Mouse (Mus musculus) forelimb bud, embryonic 11.5 days (tissue): Measurements from ENCODE around the gene Ugcg.

Source experiments
- DNase-seq: peaks from one replicate; pipeline ENCODE4 v3.0.0-alpha.2; 2012; ENCODE audit warnings: low read depth, low spot score

Ugcg gene

DNA sequence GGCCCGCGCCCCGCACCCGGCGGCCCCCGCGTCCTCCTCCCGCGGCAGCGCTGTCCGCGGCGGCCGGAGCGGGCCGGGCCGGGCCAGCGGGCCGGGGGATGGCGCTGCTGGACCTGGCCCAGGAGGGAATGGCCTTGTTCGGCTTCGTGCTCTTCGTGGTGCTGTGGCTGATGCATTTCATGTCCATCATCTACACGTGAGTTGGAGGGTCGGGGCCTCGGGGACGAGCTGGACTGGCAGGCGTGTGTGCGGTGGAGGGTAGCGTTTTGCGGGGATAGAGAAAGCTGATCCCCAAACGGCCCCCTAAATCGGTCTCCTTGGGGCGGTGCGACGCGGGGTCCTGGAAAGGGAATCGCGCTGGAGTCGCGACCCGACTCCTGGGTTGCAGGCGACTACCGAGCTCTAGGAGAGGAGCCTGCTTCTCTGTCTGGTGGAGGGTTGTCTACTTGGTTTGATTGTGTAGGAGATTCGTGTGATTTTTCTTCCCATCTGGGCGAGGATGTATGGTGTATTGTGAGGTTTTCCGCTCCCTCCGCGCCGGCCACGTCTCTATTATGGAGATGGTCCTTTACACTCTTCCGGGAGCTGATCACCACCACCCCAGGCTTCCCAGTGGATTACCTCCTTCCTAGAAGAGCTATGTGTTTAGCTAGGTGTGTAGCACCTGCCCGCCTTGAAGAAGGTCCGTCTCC is 635 bp downstream of the Ugcg start:
- DNase-seq, result no peak

DNA sequence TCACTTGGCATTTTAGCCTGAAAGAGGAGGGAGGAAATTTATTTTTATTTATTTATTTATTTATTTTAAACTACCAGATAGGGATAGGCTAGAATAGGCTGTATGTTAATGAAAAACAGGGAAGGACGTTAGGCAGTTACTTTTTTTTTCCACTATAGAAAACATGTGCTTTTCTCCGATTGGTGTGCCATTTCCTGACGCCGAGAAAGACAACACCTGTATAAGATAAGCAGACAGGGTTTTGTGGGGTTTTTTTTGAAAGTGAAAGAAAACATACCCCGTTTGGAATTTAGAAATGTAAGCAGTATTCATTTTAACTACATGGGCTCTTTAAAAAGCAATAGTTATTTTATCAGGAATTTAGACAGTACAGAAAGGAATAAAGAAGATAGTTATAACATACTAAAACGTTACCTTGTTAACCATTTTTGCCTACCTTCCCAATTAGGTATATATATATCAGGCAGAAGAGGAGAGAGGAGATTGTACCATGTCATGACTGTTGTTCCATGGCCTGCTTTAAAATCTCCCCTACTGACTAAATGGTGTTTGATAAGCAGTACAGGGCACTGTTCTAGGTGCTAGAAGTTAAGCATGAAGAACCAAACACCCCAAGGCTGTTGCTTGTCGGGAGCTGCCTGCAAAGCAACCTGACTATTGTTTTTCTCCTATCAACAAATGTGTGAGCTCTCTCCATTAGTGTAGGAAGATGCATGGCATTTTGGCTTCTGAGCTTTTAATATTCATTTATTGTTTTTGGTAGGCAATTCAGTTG is 1.8 kb downstream of the Ugcg start:
- no peak for DNase-seq

DNA sequence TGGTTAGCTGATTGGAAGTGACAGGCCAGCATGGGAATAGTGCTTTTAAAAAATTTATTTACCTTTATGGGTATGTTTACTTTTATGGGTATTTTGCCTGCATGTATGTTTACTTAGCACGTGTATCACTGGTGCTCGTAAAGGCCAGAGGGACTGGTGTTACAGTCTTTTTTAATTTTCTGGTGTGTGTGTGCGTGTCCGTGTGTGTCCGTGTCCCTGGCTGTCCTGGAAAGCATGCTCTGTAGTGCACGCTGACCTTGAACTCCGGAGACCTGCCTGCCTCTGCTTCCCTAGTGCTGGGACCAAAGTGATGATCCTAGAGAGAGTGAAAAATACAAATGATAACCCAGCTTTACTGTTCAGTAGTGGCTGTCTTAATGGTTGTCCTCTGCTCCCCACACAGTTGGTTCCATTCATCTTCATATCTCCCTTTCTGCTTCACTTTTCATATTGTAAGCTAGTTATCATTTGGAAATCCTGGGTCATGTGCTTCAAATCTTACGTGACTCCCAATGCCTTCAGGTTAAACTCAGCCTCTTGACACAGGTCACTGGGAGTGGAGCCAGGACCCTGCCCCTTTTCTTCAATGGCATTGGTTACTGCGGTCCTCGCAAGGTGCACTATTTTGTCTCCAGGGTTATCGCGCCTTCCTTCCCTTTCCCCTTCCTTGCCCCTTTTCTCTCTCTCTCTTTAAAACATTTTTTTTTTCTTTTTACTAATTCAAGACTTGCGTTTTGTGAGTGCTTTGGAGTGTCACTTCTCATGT is 5.9 kb downstream of the Ugcg start:
- DNase-seq, result no peak

DNA sequence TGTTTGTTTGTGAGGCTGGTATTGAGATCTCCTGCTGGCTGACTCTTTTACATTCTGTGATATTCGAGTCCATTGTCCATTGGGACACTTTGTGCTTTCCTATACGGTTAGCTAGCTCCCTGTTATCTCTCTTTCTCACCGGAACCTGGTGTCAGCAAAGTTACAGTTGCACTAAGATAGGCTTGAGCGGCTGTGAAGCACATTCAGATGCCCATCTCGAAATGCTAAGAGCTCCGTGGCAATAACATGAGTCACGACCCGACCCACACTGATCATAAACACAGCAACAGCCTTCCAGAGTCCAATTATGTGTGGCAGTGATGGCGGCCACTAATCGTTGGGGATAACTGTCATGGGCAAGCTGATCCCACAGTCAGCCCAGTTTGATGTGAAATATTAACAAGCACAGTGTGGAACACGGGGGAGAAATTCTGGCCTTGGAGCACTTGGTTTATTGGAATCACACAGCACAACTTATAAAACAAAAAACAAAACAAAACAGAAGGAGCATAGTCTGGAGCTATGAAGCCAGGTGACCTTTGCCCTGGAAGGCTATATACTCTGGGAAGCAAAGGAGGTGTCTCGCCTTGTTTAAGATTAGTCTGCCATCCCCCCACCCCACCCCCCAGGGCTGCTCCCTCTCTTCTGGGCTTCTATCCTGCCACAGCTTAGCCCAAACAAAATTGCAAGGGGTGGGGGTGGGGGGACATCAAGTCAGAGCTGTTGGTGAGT is 7.5 kb downstream of the Ugcg start:
- no peak for DNase-seq

DNA sequence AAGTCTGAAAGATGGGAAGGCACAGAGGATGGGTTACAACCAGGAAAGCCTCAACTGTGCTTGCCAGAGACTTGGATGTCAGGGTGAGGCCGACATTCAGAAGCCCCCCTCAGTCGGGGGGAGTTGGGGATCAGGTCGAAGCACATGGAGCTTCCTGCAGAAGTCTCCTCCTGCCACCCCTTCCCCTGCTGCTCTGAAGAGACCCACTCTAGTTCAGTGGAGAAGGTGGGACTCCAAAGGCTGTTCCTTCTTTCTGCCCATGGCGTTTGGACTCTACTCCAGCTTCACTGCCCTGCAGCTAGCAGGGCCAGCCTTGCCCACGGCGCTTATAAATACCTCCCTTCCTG is 8.0 kb downstream of the Ugcg start:
- DNase-seq, result no peak

DNA sequence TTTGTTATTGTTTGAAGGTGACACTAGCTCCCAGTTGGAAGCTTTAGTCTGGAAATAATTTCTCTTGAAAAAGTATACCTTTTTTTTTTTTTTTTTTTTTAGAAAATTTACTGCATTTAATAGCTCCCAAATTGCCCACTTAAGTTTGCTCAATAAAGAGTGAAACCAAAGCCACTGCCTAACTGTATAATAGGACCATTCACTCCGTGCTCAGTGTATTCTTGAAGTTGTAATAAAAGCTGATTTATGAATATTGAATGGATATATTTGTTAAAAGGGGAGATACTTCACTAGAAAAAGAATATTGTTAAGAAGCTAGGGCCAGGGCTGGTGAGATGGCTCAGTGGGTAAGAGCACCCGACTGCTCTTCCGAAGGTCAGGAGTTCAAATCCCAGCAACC is 8.4 kb downstream of the Ugcg start:
- no peak for DNase-seq

DNA sequence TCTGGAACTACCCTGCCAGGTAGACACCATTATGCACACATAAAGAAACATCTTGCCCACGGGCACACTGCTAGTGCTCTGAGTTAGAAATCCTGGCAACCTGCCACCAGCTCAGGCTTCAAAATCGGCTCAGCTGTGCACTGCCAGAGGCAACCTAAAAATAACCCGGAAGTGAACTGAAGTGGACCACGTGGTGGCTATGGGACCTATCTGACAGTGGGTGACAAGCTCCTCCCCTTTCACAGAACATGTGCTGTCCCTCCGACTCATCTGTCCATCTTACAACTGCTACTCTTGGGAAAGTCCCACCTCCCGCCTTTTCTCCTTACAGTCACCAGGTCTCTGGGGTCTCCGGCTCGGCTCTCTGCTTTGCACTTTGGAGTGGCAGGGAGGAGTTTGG is 10.3 kb downstream of the Ugcg start:
- DNase-seq, result no peak

DNA sequence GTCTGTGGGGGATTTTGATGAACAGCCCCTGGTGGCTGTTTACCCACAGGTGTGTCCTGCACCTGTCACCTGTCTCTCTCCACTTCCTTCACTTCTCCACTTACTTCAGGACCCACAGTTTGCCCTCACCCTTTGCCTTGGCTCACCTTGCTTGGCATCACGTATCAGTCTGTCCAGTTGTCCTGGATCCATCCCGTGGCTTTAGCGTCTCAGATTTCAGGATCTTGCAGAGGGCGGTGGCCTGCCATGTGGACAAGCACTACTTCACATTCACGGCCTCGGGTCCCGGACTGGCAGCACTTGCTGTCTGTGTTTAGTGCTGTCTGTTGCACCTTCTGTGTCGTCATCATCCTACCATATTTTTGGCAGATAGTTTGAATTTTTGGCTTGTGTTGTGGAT is 10.7 kb downstream of the Ugcg start:
- no peak for DNase-seq

DNA sequence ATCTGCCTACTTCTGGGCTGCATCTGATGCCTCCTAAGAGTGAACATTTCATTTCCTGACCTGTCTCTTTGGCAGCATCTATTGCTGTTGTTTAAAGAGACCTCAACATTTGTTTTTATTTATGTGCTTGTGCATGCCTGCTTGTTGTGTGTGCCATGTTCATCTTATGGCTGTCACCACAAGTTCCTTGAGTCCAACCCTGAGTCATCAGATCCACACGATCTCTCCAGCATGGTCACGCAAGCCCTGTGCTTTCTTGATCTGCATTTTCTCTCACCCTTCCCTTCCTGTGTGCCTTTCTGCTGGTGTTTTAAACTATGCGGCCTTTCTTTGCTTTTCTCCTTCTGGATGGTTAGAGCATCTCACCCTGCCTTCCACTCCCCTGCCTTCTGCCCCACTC is 11.6 kb downstream of the Ugcg start:
- DNase-seq, result no peak

DNA sequence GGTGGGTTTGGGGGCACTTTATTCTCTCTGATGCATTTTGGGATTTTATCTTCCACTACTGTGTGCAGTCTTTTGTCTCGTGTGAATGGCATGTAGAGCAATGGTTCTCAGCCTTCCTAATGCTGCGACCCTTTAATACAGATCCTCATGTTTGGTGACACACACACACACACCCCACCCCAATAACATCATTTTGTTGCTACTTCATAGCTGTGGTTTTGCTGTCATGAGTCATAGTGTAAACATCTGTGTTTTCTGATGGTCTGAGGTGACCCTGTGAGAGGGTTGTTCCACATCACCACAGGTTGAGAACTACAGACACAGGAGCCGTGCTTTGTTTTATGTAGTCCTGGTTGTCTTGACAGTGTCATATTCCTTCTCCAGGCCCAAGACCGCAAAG is 15.6 kb downstream of the Ugcg start:
- no peak for DNase-seq

DNA sequence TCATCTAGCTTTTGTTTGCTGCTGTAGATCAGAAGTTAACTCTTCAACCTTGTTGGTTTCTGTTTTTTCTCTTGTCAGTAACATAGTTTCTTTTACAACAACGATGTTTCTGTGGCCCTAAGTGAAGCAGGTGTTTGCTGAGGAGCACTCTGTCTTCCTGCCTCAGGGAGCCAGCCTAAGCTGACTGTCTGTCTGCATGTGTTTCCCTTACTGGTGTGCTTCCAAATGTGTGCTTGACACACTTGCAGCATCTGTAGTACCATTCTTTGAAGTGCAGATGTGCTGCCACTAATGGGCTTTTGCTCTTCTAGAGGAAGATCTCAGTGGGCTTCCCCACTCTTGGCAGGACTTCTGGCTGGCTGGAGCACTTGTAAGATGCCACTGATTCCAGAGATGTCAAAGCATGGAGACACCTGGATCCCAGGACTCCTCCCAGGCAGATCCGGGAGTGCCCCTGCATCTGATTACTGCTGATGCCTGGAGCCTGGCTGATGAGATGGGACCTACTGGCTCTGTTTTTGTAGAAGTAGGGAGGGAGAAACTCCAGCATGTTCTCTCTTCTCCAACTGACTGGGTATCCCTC is 16.8 kb downstream of the Ugcg start:
- no peak for DNase-seq

DNA sequence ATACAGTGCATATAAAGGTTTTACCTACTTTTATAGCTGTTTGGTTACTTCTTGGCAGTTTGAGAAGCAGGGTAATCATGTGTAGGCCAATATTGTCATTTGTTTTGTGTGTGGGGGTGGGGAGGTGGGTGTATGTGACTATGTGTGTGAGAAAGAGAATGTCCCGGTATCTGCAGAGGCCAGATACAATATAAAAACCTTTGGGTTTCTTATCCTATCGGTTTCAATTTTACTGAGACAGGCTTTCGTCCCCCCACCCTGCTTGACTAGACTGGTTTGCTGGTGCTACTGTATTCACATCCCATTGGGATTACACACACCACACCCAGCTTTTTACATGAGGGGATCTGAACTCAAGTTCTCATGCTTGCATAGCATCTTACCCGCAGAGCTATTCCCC is 17.5 kb downstream of the Ugcg start:
- DNase-seq, result no peak

DNA sequence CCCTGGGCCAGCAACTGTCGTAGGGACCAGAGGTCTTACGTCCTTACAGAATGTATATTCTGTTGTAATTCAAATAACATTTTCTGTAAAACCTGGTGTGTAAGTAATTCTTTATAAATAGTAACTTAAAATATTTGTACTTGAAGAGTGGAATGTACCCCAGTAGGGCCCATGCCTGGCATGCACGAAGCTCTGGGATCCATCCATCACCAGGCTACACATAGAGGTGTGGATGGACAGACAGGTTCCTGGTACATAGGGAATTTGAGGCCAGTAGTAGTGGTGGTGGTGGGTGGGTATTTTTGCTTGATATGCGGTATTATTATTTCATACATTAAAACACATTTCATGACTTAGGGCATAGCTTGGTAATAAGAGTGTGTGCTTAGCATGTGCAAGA is 19.6 kb downstream of the Ugcg start:
- DNase-seq, result no peak

DNA sequence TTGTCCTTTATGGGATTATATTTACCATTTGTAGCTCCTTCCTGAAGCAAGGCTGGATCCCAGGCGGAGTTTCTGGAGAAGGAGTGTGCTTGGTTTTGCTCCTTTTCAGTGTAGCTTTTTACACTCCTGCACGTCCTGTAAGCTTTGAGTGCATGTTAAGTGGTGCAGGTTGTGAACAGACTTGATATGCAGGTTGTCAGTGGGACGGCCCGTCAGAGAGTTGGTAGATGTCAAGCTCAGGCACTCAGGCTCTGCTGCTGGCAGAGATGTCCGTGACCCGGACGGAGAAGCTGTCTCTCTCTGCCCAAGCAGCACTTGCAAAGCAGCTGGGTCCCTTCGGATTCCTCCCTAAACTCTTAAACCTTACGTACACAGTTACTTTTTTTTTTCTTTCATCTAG is 22.1 kb downstream of the Ugcg start:
- DNase-seq, result no peak

DNA sequence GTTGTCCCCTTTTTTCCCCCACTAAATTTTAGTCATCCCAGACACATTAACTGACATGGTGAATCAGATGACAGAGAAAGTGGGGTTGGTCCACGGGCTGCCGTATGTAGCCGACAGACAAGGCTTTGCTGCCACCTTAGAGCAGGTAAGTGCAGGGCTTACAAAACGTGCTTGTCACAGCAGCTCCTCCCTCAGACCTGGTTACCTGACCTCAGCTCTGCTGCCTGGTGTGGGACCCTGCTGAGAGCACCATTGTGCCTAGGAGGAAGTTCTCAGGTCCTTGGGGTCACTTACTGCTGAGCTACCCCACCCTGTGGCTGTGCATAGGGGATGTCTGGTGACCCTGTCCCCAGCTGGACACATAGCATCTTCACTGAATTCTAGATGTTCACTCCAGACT is 24.8 kb downstream of the Ugcg start:
- no peak for DNase-seq

DNA sequence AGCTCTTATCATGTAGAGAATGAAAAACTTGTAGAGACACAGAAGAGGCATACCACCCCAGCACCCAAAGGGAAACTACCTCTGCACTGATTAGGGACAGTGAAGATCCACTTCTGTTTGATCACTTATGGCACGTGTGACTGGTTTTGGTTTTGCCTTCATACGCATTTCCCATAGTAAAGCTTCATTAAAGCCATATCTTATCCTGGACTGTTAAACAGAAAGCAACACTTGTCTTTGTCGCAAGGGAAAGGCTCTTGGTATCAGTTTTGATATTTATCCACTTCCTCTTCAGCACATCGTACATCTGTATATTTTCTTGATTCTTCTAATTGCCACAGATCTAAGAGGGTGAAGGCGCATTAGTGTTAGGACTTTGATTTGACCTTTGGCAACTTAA is 25.6 kb downstream of the Ugcg start:
- DNase-seq, result no peak

DNA sequence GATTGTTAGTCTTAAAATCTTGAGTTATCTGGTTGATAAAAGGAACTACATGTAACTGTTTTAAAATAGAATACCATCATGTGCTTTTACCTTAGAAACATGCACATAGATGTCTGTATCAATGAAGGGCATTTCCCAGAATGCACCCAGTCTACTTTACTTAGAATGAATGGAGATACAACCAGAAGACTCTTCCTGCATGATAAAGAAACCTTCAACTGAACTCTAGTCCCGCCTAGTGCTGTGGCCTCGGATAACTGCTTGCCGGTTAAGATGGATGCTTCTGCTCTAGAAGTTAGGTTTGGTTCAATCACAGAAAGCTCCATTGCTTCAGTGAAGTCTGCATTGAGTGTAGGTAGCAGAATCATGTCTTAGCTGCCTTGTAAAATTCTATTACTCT is 26.5 kb downstream of the Ugcg start:
- no peak for DNase-seq

DNA sequence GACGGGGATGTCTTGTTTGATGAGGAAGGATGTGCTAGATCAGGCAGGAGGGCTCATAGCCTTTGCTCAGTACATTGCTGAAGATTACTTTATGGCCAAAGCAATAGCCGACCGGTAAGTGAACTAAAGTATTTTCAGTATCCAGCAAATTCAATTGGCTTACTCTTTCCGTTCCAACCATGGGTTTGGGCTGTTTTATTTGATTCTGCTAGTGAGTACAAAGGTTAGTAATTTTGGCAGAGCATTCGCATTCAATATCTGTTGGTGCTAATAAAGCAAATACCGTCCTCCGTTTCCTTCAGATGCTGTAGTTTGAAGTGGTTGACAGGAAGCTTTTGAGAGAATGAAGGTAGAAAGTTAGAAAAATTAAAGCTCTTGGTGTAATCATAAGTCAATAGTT is 28.0 kb downstream of the Ugcg start:
- no peak for DNase-seq

DNA sequence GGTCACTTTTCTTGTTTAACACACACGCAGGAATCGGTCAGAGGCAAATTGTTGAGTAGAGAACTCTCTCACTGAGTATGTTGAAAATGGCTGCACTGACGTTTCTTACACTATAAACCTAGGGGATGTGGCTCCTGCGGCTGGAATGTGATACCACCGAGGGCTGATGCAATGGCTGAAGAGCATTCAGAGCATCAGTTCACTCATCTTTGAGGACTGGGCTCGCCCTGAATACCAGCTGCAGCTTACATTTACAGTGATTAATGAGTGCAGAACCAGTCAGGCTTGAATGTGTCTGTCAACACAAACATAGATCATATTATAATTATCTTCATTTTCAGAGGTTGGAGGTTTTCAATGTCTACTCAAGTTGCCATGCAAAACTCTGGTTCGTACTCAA is 29.1 kb downstream of the Ugcg start:
- no peak for DNase-seq

DNA sequence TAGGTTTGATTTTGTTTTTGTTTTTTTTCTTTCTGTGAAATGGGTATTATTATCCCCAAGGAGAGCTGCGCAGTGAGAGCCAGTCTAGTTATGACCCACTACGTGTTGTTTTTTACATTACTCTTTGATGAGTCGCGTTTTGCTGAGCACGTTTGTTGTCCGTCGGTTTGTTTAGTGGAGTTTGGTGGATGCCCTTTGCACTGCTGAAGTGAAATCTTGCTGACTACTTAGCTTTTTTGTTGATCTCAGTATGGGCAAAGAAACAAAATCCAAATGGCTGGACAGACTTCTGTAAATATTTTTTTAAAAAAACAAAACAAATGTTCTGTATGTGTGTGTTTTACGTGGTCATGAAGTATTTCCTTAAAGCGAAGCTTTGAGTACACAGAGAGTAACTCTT is 33.2 kb downstream of the Ugcg start:
- no peak for DNase-seq

DNA sequence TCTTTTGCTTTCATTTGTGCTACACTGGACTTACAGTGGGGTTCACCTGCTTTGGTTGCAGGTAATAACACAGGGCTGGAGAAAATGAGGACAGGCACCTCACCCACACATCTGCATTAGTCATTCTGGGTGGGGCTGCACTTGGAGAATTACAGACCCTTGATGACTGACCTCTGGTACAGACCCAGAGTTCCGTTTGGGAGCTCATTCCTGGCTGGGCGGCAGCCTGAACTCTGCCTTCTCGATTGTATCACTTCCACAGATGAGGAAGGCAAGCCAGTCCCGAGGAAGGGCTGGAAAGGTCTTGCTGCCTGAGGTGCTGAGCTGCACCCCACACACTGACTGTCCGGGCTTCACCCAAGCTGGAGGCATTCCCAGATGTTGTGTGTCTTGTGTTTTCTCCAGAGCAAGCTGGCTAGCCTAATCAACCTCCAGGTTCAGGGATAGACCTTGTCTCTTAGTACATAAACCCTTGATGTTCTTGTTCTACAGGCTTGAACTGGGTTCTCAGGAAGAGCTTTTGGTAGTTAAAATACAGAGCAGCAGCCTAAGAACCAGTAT is 34.1 kb downstream of the Ugcg start:
- DNase-seq, result no peak

DNA sequence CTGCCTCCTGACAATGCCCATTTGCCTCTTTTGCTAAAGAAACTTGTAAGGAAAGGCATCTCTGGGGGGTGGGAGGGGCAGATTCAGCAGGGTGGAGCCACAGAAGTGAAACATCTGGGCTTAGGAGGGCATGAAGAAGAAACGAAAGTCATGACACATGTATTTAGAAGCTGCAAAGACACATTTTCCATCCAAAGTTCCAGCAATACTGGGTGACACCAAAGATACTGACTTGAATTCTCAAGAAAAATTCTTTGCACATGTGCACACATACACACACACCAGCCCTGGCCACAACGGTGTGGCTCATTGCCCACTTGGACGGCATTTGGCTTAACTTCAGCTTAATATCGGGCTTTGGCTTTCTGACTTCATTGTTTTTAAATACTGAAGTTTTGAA is 35.8 kb downstream of the Ugcg start:
- no peak for DNase-seq
